Mouse (Mus musculus) embryonic stem cell, embryonic (primary cell): ENCODE results near the gene Pcsk5.

Source experiments
- CTCF ChIA-PET, 4 experiments: fragments of 300-600 bp in 2 of 4; fragments of 350-600 bp in 2 of 4; sonication (Branson Sonifier 250); formaldehyde crosslinking; loops; one replicate each; lab custom pipeline; 2022; ENCODE audit warnings: inconsistent platforms in 2 of 4; lab: Charles Lee
- POLR2A ChIA-PET, 4 experiments: fragments of 300-600 bp in 2 of 4; fragments of 350-600 bp in 2 of 4; sonication (Branson Sonifier 250); formaldehyde crosslinking; loops; one replicate each; lab custom pipeline; 2022; ENCODE audit warnings: antibody characterized with exemption in 4 of 4, inconsistent platforms in 1 of 4; lab: Charles Lee

The Pcsk5 gene

DNA sequence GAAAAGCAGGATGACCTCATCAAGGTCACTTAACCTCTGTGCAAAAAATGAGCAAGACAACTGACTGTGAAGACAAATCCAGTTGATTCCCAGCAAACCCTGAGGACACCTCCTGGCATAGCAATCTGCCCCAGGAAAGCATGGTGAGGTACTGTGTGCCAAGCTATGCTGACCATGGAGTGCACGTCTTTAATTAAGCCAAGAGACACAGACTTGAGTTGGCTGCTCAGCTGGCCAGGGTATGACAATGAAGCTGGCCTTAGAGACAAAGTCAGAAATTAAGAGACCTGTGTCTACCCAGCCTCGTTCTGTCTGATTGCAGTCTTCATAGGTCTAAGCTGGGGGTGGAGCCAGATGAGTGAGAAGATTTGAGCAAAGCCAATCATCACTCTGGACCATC lies 72.4 kb downstream of the Pcsk5 start:
- ChIA-PET POLR2A (no interaction called here), CTCF (no interaction called here)

DNA sequence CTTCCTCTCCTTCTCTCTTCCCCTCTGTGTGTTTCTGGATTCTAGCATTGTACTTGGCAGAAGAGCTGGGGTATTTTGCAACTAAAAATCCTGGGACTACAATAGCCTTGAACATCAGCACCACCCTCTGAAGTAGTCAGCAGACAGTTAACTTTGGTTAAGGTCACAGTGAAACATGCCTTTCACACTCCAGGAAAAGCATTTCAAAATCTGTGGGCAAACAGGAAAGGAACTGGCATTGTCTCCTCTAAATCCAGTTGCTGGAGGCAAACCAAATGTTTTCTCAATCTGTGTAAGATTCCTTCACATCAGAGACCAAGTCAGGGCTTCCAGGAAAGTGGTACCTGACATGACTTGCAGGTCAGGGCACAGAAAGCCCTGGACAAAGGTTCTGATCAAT lies 74.7 kb downstream of the Pcsk5 start:
- CTCF ChIA-PET = no interaction called here
- POLR2A ChIA-PET = no interaction called here

DNA sequence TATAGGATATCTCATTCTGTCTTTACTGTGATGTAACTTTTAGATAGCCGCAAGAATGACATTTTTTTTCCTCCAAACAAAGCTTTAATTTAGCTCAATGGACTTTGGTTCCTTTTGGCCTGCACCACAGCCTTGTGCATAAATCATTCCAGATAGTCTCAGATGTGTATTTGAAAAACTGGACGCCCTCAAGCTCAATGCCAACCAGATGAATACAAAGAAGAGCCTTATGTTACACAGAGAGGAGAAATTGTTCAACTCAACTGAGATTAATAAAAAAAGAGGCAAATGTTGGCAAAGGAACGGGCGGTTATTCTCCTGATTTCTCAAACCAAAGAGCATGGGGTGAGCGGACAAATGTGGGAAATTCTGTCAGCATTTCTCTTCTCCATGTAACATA lies 75.8 kb downstream of the Pcsk5 start:
- CTCF ChIA-PET = interaction anchor here in 1 of 4 experiments (1.4 kb wide), 1 partner anchor 13 kb away, joined by 3 read pairs; no protein-coding TSS in a partner anchor
- POLR2A ChIA-PET = no interaction called here

DNA sequence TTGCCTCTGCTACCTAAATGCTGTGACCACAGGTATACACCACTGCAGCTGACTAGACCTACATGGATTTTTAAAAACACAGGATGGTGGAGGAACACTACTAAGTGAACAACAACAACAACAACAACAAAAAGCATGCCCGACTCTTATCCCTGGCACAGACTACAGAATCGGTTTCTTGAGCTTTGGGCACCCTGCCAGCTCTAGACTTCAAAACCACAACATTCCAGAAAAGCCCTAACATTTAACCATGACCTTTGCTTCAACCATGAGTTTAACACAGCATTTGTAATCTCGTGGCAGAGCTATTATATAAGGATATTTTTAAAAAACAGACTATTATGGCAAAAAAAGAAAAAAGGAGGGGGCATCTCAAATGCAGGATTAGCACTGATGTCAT lies 84.6 kb downstream of the Pcsk5 start:
- POLR2A ChIA-PET = no interaction called here
- CTCF ChIA-PET = no interaction called here

- ChIA-PET POLR2A (no interaction called here), CTCF (no interaction called here)
Measured at GRCm38 (mm10) chr19:17748331-17748730, 89.1 kb downstream of the Pcsk5 start.

DNA sequence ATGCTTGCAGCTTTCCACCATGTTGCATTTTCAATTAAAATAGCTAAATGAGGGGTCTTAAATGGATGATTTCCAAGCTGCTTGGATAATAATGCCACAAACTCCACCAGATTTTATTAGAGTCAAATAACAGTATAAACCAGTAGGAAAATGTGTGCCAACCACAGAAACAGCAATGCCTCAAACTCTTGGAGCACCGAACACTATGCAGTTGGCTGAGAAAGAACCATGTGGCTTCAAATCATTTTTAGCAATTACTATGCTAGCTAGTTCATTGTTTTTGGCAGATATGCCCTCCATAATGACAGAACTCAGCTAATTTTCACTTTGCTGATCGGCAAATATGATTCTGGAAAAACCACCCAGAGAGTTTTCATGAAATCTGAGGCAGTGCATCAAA lies 92.1 kb downstream of the Pcsk5 start:
- POLR2A ChIA-PET = no interaction called here
- CTCF ChIA-PET = no interaction called here

- POLR2A ChIA-PET = no interaction called here
- CTCF ChIA-PET = no interaction called here
Measured at GRCm38 (mm10) chr19:17744474-17745069, 92.9 kb downstream of the Pcsk5 start.

- CTCF ChIA-PET = no interaction called here
- POLR2A ChIA-PET = interaction anchor here in 1 of 4 experiments (0.5 kb wide), 1 partner anchor 27 kb away, joined by 3 read pairs; no protein-coding TSS in a partner anchor
Measured at GRCm38 (mm10) chr19:17741465-17741864, 96.0 kb downstream of the Pcsk5 start.

DNA sequence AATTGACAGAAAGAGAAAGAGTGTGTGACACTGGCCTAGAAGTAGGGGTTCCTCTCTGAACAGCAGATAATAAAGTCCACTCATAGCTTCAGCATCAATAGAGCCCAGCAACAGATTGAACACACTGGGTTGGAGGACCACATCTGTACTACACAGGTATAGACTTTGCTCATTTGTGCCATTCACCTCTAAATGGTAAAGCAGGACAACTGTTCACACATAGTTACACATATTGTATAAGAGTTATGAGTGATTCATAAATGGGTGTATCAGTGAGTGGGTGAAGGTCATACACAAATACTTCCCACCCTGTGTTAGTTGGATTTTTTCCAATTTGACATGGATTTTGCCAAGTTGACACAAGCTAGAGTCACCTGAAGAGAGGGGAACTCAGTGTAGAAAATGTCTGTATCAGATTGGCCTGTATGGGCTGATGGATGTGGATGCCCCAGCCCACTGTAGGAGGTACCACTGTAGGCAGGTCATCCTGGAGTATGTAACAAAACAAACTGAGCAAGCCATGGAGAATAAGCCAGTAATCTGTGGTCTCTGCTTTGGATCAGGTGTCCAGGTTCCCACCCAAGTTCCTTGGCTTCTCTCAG lies 104.7 kb downstream of the Pcsk5 start:
- CTCF ChIA-PET = no interaction called here
- POLR2A ChIA-PET = no interaction called here

- POLR2A ChIA-PET = no interaction called here
- CTCF ChIA-PET = no interaction called here
Measured at GRCm38 (mm10) chr19:17717066-17717465, 120.4 kb downstream of the Pcsk5 start.

- POLR2A ChIA-PET = no interaction called here
- CTCF ChIA-PET = no interaction called here
Measured at GRCm38 (mm10) chr19:17715281-17715955, 122.0 kb downstream of the Pcsk5 start.

- ChIA-PET POLR2A (no interaction called here), CTCF (no interaction called here)
Measured at GRCm38 (mm10) chr19:17691626-17692025, 145.8 kb downstream of the Pcsk5 start.

DNA sequence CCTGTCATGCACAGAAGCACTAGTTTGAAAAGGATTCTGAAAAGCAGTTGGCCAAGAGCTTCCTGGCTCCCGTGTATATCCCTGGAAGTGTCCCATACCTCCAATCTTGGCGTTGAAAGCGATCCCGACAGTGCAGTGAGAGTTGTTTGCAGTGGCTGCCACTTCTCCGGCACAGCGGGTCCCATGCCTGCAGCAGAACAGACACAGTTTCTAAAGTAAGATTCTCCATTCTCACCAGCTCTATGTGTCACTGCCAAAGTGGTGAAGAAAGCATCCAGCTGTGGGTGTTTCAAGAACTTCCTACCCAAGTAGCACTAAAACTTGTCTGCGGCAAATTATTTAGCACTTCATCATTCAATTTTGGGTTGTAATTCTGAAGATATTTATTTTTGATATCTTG lies 159.1 kb downstream of the Pcsk5 start:
- POLR2A ChIA-PET = no interaction called here
- CTCF ChIA-PET = no interaction called here

- ChIA-PET POLR2A (no interaction called here), CTCF (no interaction called here)
Measured at GRCm38 (mm10) chr19:17662676-17663075, 174.8 kb downstream of the Pcsk5 start.

DNA sequence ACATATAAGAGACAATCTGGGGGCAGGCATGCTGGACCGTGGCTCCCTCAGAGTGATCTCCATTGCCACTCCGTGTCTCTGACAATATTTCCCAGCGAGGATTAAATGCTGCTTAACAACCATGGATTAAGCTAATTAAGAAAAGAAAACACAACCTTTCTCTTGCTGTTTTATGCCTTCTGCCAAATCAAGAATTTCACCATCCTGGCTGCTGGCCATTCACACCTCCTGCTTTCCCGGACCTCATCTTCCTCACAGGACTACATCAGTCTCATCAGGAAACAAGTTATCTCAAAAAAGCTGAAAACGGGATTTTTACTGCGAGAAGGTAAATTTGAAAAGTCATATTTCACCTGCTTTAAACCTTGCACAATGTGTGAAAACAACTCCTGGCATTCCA lies 175.2 kb downstream of the Pcsk5 start:
- CTCF ChIA-PET = no interaction called here
- POLR2A ChIA-PET = no interaction called here

- ChIA-PET POLR2A (interaction anchor here in 1 of 4 experiments (0.7 kb wide), 1 partner anchor 138 kb away, joined by 3 read pairs; no protein-coding TSS in a partner anchor), CTCF (interaction anchor here in 1 of 4 experiments (0.7 kb wide), 1 partner anchor 180 kb away, joined by 9 read pairs; no protein-coding TSS in a partner anchor)
Measured at GRCm38 (mm10) chr19:17659321-17659720, 178.1 kb downstream of the Pcsk5 start.

DNA sequence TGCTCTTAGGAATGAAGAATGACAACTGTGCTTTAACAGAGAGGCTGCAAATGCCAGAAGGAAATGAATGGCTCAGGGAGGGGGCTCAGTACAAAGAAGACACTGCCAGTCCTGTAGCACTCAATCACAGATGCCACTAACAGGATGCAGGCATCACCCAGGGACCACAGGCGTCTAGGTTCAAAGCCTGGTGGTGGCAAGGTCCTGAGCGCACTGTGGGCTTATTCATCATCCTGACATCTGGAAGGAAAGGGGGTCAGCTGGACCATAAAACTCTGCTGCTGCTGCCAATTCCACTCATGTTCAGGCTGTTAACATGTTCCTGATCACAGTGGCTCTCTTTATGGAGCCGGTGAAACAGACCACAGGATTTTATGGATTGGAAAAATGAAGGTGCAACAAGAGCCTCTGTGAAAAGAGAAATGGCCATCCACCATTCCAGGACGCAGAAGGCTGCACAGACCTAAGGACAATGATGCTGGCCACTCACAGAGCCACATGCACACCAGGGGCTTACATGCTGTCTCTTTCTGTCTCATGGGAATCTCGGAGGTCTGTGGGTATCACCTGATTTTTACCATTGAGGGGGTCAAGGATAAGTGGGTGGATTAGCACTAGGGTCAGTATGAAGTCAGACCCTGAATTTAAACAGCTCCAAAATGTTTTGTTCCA lies 186.5 kb downstream of the Pcsk5 start:
- ChIA-PET CTCF (no interaction called here), POLR2A (no interaction called here)

DNA sequence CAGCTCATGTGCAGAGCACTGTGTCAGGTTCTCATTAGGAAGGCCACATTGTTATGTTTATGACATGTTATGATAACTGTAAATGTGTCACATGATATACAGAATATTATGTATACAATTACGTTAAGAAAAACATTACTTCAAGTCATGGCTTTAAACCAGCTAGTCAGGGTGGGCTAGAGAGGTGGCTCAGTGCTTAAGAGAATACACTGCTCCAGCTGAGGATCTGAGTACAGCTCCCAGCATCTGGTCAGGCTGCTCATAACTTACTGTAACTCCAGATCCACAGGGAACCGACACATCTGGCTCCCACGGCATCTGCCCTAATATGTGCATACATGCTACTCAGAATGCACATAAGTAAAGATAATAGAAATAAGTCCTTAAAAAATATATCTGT lies 187.5 kb downstream of the Pcsk5 start:
- ChIA-PET CTCF (no interaction called here), POLR2A (no interaction called here)

GRCm38 (mm10) chr19:17643128-17643797 lies 194.2 kb downstream of the Pcsk5 start:
- CTCF ChIA-PET = no interaction called here

DNA sequence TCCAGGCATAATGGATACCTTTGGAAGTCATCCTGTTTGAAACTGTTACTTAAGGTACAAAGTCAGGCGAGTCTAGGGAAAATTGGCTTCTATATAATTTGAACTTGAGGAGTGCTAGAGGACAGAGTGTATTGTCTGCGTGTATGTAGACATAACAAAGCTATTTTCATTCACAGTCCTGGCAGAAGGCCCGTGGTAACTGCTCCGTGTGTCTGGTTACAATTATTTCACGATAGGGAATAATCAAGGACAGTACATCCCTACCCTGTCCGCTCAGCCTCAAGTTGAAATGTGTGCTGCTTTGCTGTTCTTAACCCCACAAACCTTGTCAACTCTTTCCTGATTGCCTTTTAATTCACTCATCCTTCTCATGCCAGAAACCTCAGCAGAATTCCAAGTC lies 201.4 kb downstream of the Pcsk5 start:
- CTCF ChIA-PET = no interaction called here
- POLR2A ChIA-PET = no interaction called here

More at GRCm38 (mm10) chr19:17643128-17643797, 194.2 kb downstream of the Pcsk5 start:
- POLR2A ChIA-PET = no interaction called here
